33 mouse cellular contexts compared by ENCODE assay signal in the genomic region with DNA sequence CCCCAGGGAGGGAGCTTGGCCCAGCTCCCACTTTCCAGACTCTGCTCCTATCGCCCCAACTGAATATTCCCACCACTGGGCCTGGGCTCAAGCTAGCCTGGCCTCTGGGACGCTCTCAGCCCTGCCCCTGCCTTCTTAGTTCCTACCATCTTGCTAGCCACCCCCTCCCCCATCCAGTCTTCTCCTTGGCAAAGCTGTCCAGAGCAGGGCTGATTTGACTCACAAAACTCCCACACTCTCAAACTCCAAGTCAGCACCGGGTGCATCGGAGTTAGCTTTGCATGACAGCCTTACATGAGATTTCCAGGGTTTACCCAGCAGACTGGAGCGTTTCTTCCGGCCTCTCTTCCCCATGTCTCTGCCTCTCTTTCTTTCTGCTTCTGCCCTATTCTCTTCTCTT. TPM values are rescaled to one million over a fixed set of nuclear protein-coding genes. Genes with fewer than 3 reads are reported as not detected.
DNase-seq lines count a peak whose midpoint lies in the region; ATAC-seq and TF ChIP-seq lines count a peak whose summit lies in the region.
"Had no signal": no experiment of that assay in that cellular context is flagged by ENCODE, and none has a peak within 500 bp of the region (broad histone marks: within the 10 kb centered on the region; RNA-seq: fewer than 3 reads in every experiment).

No protein-coding gene starts in this region.

- H3K9ac ChIP-seq in hindbrain, embryonic 12.5 days = no peak overlapping the region
- no peak overlapping the region for H3K9ac ChIP-seq in midbrain, postnatal 0 days (replicated peaks; ENCODE audit: low read length, poor library complexity, severe bottlenecking)
- H3K9ac ChIP-seq: embryonic facial prominence, embryonic 15.5 days; heart, embryonic 13.5 days; liver, embryonic 12.5 days; liver, postnatal 0 days had no signal

- H3K27ac ChIP-seq in hindbrain, embryonic 10.5 days = peak overlapping the region; percentile 83
- no peak overlapping the region for H3K27ac ChIP-seq in hindbrain, embryonic 12.5 days
- H3K27ac ChIP-seq in midbrain, embryonic 10.5 days (replicated peaks) = 0 out of 2 replicates have a peak overlapping the region, but pooled peaks have one; percentile 43
- H3K27ac ChIP-seq in midbrain, postnatal 0 days (ENCODE audit: low read depth, low read length) = no peak overlapping the region
- H3K27ac ChIP-seq: gastrocnemius, adult 2 months; heart, embryonic 13.5 days; liver, embryonic 12.5 days; stomach, postnatal 0 days had no signal

- no peak for TF ChIP-seq CTCF in midbrain, postnatal 0 days (IDR thresholded peaks at IDR 0.05)

- H3K4me2 ChIP-seq in hindbrain, embryonic 12.5 days (replicated peaks) = no peak overlapping the region
- H3K4me2 ChIP-seq in midbrain, postnatal 0 days (ENCODE audit: low read depth, low read length, poor library complexity, severe bottlenecking) = no peak overlapping the region
- H3K4me2 ChIP-seq: embryonic facial prominence, embryonic 15.5 days; heart, embryonic 13.5 days; liver, embryonic 12.5 days had no signal

- 82% methylated on average over 6 of the region's 6 CpGs for WGBS in hindbrain, embryonic 10.5 days
- 67% methylated on average over 6 of the region's 6 CpGs for WGBS in hindbrain, embryonic 12.5 days
- 81% methylated on average over 6 of the region's 6 CpGs for WGBS in midbrain, embryonic 10.5 days
- WGBS in midbrain, postnatal 0 days = 63% methylated on average over 6 of the region's 6 CpGs

- H3K4me1 ChIP-seq in hindbrain, embryonic 10.5 days (replicated peaks) = peaks cover 42% of the 10 kb centered on the region
- peaks cover 30% of the 10 kb centered on the region for H3K4me1 ChIP-seq in hindbrain, embryonic 12.5 days
- H3K4me1 ChIP-seq in midbrain, embryonic 10.5 days = peaks cover 29% of the 10 kb centered on the region
- no peaks in the 10 kb centered on the region for H3K4me1 ChIP-seq in midbrain, postnatal 0 days (ENCODE audit: insufficient read depth, low read length)
- H3K4me1 ChIP-seq: liver, embryonic 12.5 days had no signal

- H3K36me3 ChIP-seq in hindbrain, embryonic 10.5 days = no peaks in the 10 kb centered on the region
- no peaks in the 10 kb centered on the region for H3K36me3 ChIP-seq in hindbrain, embryonic 12.5 days
- H3K36me3 ChIP-seq in midbrain, embryonic 10.5 days = no peaks in the 10 kb centered on the region
- H3K36me3 ChIP-seq in midbrain, postnatal 0 days (ENCODE audit: insufficient read depth, low read length) = no peaks in the 10 kb centered on the region
- H3K36me3 ChIP-seq: embryonic facial prominence, embryonic 15.5 days; heart, embryonic 13.5 days; liver, embryonic 12.5 days had no signal

- DNase-seq in hindbrain, embryonic 10.5 days (ENCODE audit: low spot score) = no peak
- DNase-seq in midbrain, embryonic 10.5 days (ENCODE audit: low spot score) = no peak
- no peak for DNase-seq in midbrain, postnatal 0 days (ENCODE audit: low spot score)
- peak; percentile 38 for DNase-seq in right cerebral cortex, adult 18-20 months
- DNase-seq in right cerebral cortex, postnatal 14 days = no peak
- DNase-seq: adrenal gland, postnatal 25 days; B cell, adult 2 months; cerebellum, adult 2 months; gastrocnemius, adult 2 months; gastrocnemius, postnatal 36 days; heart, adult 18-20 months; heart, postnatal 10 days; kidney, adult 11 months; kidney, postnatal 14 days; left cerebral cortex, postnatal 4 days; liver, postnatal 0 days; lung, postnatal 36 days; right cerebral cortex, postnatal 4 days; thymus, adult 2 months; thymus, postnatal 36 days had no signal

- H3K27me3 ChIP-seq in hindbrain, embryonic 10.5 days (ENCODE audit: insufficient read depth, poor library complexity, severe bottlenecking) = 0 out of 2 replicates have a peak, but pooled peaks cover 5% of the 10 kb centered on the region
- H3K27me3 ChIP-seq in hindbrain, embryonic 12.5 days = no peaks in the 10 kb centered on the region; the same call in 1 of the 2 replicates
- no peaks in the 10 kb centered on the region for H3K27me3 ChIP-seq in midbrain, embryonic 10.5 days (ENCODE audit: low read depth, poor library complexity, severe bottlenecking)
- H3K27me3 ChIP-seq in midbrain, postnatal 0 days (ENCODE audit: insufficient read depth, low read length) = no peaks in the 10 kb centered on the region
- H3K27me3 ChIP-seq: embryonic facial prominence, embryonic 15.5 days had no signal

- H3K9me3 ChIP-seq in hindbrain, embryonic 10.5 days = no peaks in the 10 kb centered on the region
- H3K9me3 ChIP-seq in hindbrain, embryonic 12.5 days (replicated peaks) = no peaks in the 10 kb centered on the region
- no peaks in the 10 kb centered on the region for H3K9me3 ChIP-seq in midbrain, embryonic 10.5 days (replicated peaks)
- H3K9me3 ChIP-seq in midbrain, postnatal 0 days (ENCODE audit: low read length) = no peaks in the 10 kb centered on the region
- H3K9me3 ChIP-seq: embryonic facial prominence, embryonic 15.5 days; heart, embryonic 13.5 days; liver, embryonic 12.5 days had no signal

- H3K4me3 ChIP-seq in hindbrain, embryonic 10.5 days = no peak overlapping the region
- no peak overlapping the region for H3K4me3 ChIP-seq in hindbrain, embryonic 12.5 days
- no peak overlapping the region for H3K4me3 ChIP-seq in midbrain, embryonic 10.5 days
- H3K4me3 ChIP-seq in midbrain, postnatal 0 days (ENCODE audit: low read depth, low read length) = no peak overlapping the region
- H3K4me3 ChIP-seq: embryonic facial prominence, embryonic 15.5 days; gastrocnemius, adult 2 months; heart, embryonic 13.5 days; liver, embryonic 12.5 days had no signal

- no peak for ATAC-seq in hindbrain, embryonic 12.5 days (ENCODE audit: low FRiP score)
- ATAC-seq in midbrain, postnatal 0 days (ENCODE audit: low FRiP score) = no peak
- ATAC-seq in erythroblast, adult 5-6 weeks (replicated peaks; ENCODE audit: low FRiP score, poor library complexity, severe bottlenecking) = no peak
- ATAC-seq: inflammation-experienced regulatory T-cells, adult 6 months; liver, embryonic 12.5 days; liver, postnatal 0 days had no signal

RNA-seq across cellular contexts. Expression of gene Golga7b, which starts 45.8 kb away (rescaled TPM):
- polyA plus RNA-seq in hindbrain, embryonic 10.5 days (2016; fragmentation: Nextera tagmentation; extraction: Ambion mirVana) = 1.7 and 4.2 TPM in 2 replicates
- 11.5 and 11.6 TPM in 2 replicates for polyA plus RNA-seq in hindbrain, embryonic 12.5 days (2016; fragmentation: Nextera tagmentation; extraction: Ambion mirVana)
- 1.0 and 2.2 TPM in 2 replicates for polyA plus RNA-seq in midbrain, embryonic 10.5 days (2016; fragmentation: Nextera tagmentation; extraction: Ambion mirVana)
- 92.0 and 92.8 TPM in 2 replicates for total RNA-seq in midbrain, postnatal 0 days (2014; rRNA removed)
- polyA plus RNA-seq in midbrain, postnatal 0 days (2015; fragmentation: Nextera tagmentation; extraction: Ambion mirVana) = 68.9 and 70.3 TPM in 2 replicates
- not detected in 2 replicates for total RNA-seq in erythroblast, adult 5-6 weeks (2015; ENCODE audit: low replicate concordance)
- not detected in 2 replicates for total RNA-seq in erythroblast, adult 5-6 weeks (2017; ENCODE audit: low replicate concordance)
- total RNA-seq: hematopoietic stem cell, adult 5-6 weeks; megakaryocyte, adult 5-6 weeks; monocyte, adult 5-6 weeks; neutrophil, adult 5-6 weeks had no signal
- polyA plus RNA-seq: inflammation-experienced regulatory T-cells, adult 6 months; kidney, embryonic 14.5 days; liver, postnatal 0 days; spleen, adult 2 months had no signal

Comparison
In these comparisons a context has a peak if more than half of its experiments do, and no peak if none do; other contexts are left out.
1. H3K27ac ChIP-seq: peak in hindbrain, embryonic 10.5 days (single experiment) and midbrain, embryonic 10.5 days (single experiment); none in hindbrain, embryonic 12.5 days (single experiment) and midbrain, postnatal 0 days (single experiment).